Comparison of ENCODE assay signal across 12 mouse cellular contexts in genomic region chr9:64612121-64612983, GRCm38 (mm10).
A peak's percentile ranks its signal among the peaks of the same experiment; 100 is the strongest.
DNase-seq lines count a peak whose midpoint lies in the region; ATAC-seq and TF ChIP-seq lines count a peak whose summit lies in the region.
"Had no signal": no experiment of that assay in that cellular context is flagged by ENCODE, and none has a peak within 500 bp of the region (broad histone marks: within the 10 kb centered on the region; RNA-seq: fewer than 3 reads in every experiment).

No protein-coding gene starts in this region.

- no peak for TF ChIP-seq CTCF in lung, embryonic 14.5 days (IDR thresholded peaks at IDR 0.05; ENCODE audit: low read depth)

- no peak overlapping the region for H3K4me3 ChIP-seq in lung, embryonic 14.5 days (ENCODE audit: low read depth, low read length)
- H3K4me3 ChIP-seq in forebrain, embryonic 10.5 days: no peak overlapping the region
- no peak overlapping the region for H3K4me3 ChIP-seq in hindbrain, embryonic 13.5 days
- no peak overlapping the region for H3K4me3 ChIP-seq in neural tube, embryonic 13.5 days
- H3K4me3 ChIP-seq: heart, embryonic 12.5 days had no signal

- peaks cover 8% of the 10 kb centered on the region for H3K4me1 ChIP-seq in lung, embryonic 14.5 days (ENCODE audit: insufficient read depth)
- peaks cover 34% of the 10 kb centered on the region for H3K4me1 ChIP-seq in forebrain, embryonic 10.5 days
- H3K4me1 ChIP-seq in hindbrain, embryonic 13.5 days (replicated peaks): peaks cover 50% of the 10 kb centered on the region
- peaks cover 53% of the 10 kb centered on the region for H3K4me1 ChIP-seq in neural tube, embryonic 13.5 days (replicated peaks)

- DNase-seq in lung, embryonic 14.5 days: peak; percentile 40
- DNase-seq in lung, postnatal 4 days: no peak
- peak; percentile 37 for DNase-seq in forebrain, embryonic 10.5 days (ENCODE audit: extremely low spot score, low spot score)
- no peak for DNase-seq in urinary bladder, postnatal 4 days (ENCODE audit: low spot score in 2 of 2)
- DNase-seq: adrenal gland, adult 8-10 months; cerebellum, postnatal 25 days had no signal

- H3K36me3 ChIP-seq in lung, embryonic 14.5 days (ENCODE audit: insufficient read depth): no peaks in the 10 kb centered on the region
- no peaks in the 10 kb centered on the region for H3K36me3 ChIP-seq in forebrain, embryonic 10.5 days (replicated peaks)
- H3K36me3 ChIP-seq in hindbrain, embryonic 13.5 days: no peaks in the 10 kb centered on the region
- no peaks in the 10 kb centered on the region for H3K36me3 ChIP-seq in neural tube, embryonic 13.5 days
- H3K36me3 ChIP-seq: heart, embryonic 12.5 days had no signal

- H3K9ac ChIP-seq in lung, embryonic 14.5 days: no peak overlapping the region
- no peak overlapping the region for H3K9ac ChIP-seq in hindbrain, embryonic 13.5 days
- 0 out of 2 replicates have a peak overlapping the region, but pooled peaks have one; percentile 2 for H3K9ac ChIP-seq in neural tube, embryonic 13.5 days
- H3K9ac ChIP-seq: heart, embryonic 12.5 days; liver, embryonic 14.5 days had no signal

- ATAC-seq in lung, embryonic 14.5 days (ENCODE audit: insufficient read depth): no peak
- ATAC-seq in hindbrain, embryonic 13.5 days (ENCODE audit: low FRiP score): peak; percentile 50
- ATAC-seq in neural tube, embryonic 13.5 days (ENCODE audit: low read depth): peak; percentile 83
- ATAC-seq in megakaryocyte, adult 5-6 weeks (ENCODE audit: poor library complexity, severe bottlenecking): no peak
- ATAC-seq: intestine, postnatal 0 days had no signal

- no peak overlapping the region for H3K27ac ChIP-seq in lung, embryonic 14.5 days (ENCODE audit: low read depth)
- peak overlapping the region; percentile 22; the same call in 1 of the 2 replicates for H3K27ac ChIP-seq in forebrain, embryonic 10.5 days
- H3K27ac ChIP-seq in hindbrain, embryonic 13.5 days: peak overlapping the region; percentile 75
- H3K27ac ChIP-seq in neural tube, embryonic 13.5 days (replicated peaks): peak overlapping the region; percentile 82
- H3K27ac ChIP-seq: liver, embryonic 14.5 days had no signal

- H3K9me3 ChIP-seq in lung, embryonic 14.5 days (ENCODE audit: low read depth, low read length): no peaks in the 10 kb centered on the region
- no peaks in the 10 kb centered on the region for H3K9me3 ChIP-seq in forebrain, embryonic 10.5 days
- no peaks in the 10 kb centered on the region for H3K9me3 ChIP-seq in hindbrain, embryonic 13.5 days
- H3K9me3 ChIP-seq in neural tube, embryonic 13.5 days: no peaks in the 10 kb centered on the region
- H3K9me3 ChIP-seq: heart, embryonic 12.5 days had no signal

- WGBS in lung, embryonic 14.5 days: 17% methylated on average over 7 of the region's 7 CpGs
- WGBS in forebrain, embryonic 10.5 days: 17% methylated on average over 7 of the region's 7 CpGs
- WGBS in hindbrain, embryonic 13.5 days: 11% methylated on average over 7 of the region's 7 CpGs
- WGBS in neural tube, embryonic 13.5 days: 9% methylated on average over 7 of the region's 7 CpGs

- H3K4me2 ChIP-seq in lung, embryonic 14.5 days: no peak overlapping the region
- peak overlapping the region; percentile 28 for H3K4me2 ChIP-seq in hindbrain, embryonic 13.5 days
- H3K4me2 ChIP-seq in neural tube, embryonic 13.5 days: peak overlapping the region; percentile 35
- H3K4me2 ChIP-seq: heart, embryonic 12.5 days had no signal

- H3K27me3 ChIP-seq in lung, embryonic 14.5 days (ENCODE audit: insufficient read depth, low read length): no peaks in the 10 kb centered on the region
- H3K27me3 ChIP-seq in forebrain, embryonic 10.5 days (ENCODE audit: poor library complexity, severe bottlenecking): peaks cover 78% of the 10 kb centered on the region
- 0 out of 2 replicates have a peak, but pooled peaks cover 15% of the 10 kb centered on the region for H3K27me3 ChIP-seq in hindbrain, embryonic 13.5 days
- peaks cover 8% of the 10 kb centered on the region for H3K27me3 ChIP-seq in neural tube, embryonic 13.5 days

Comparison
In these comparisons a context has a peak if more than half of its experiments do, and no peak if none do; other contexts are left out.
1. DNase-seq: peak in lung, embryonic 14.5 days (single experiment) and forebrain, embryonic 10.5 days (single experiment); none in lung, postnatal 4 days (0 of 2) and urinary bladder, postnatal 4 days (0 of 2).
2. ATAC-seq: peak in hindbrain, embryonic 13.5 days (single experiment) and neural tube, embryonic 13.5 days (single experiment); none in lung, embryonic 14.5 days (single experiment) and megakaryocyte, adult 5-6 weeks (single experiment).